Mouse (Mus musculus) megakaryocyte, embryonic 14.5 days (primary cell): ENCODE results near the gene Lrmda.

Experiments
- FLI1 ChIP-seq: IDR thresholded peaks from 2 replicates; pipeline ENCODE4 v1.6.1; 2012; ENCODE audit warnings: low read length, inconsistent platforms, mixed read lengths
- GATA1 ChIP-seq: IDR thresholded peaks from 3 replicates; pipeline ENCODE4 v1.6.1; 2012; ENCODE audit warnings: mixed read lengths, low read length, inconsistent platforms, borderline replicate concordance

DNA sequence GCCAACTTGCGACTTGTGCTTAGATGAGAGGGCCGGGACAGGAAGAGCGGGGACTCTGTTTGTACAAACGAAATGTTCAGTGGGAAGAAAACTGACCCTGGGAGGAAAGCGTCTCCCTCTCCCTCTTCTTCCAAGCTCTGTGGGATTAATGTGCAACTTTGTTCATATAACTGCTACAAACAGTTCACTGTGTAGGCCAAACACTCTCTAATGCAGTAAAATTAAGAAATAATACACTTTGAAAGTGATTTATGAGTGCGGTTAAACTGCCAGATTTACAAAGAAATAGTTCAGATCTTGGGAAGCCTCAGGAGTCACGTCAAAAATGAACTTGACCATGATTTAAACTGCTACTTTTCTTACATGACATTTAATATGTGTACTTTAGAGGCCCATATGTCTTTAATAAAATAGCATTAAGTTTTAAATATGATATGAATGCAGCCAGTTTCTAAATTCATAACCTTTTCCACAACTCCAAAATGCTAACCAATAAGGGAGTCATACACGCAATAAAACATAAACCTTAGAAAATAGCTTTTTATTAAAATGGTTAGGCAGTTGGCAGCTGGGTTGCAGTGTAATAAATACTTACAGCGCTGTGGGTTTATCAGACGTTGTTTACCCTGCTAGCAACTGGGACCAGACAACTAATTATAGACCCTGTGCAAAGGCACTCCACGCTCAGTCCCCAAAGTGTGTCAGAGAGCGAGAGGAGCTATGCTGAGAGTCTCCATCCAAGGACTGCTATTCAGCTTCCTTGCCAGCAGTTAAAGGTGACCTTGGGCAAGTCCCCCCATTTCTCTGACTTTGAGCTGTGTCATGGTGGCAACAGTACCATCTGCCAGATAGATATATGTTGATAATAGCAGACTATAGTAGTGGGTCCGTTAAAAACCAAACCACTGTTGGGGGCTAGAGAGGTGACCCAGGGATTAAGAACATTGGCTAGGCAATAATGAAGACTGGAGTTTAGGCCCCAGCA is 590.0 kb downstream of the Lrmda start:
- TF ChIP-seq GATA1: no peak
- TF ChIP-seq FLI1: no peak
